Mouse (Mus musculus) embryonic facial prominence, embryonic 10.5 days (tissue): ENCODE results near the gene Adgre4. TPM values are rescaled to one million over a fixed set of nuclear protein-coding genes. Genes with fewer than 3 reads are reported as not detected.
A peak's percentile ranks its signal among the peaks of the same experiment; 100 is the strongest.

Experiments used
- DNase-seq: peaks from one replicate; pipeline ENCODE4 v3.0.0-alpha.2; 2017; ENCODE audit warnings: low spot score
- H3K27ac ChIP-seq: fragments of 300-500 bp; sonication (generic); replicated peaks from 2 replicates; pipeline ENCODE4 v1.5.1; 2016; ENCODE audit warnings: mild to moderate bottlenecking
- H3K27me3 ChIP-seq: fragments of 300-500 bp; sonication (generic); replicated peaks from 2 replicates; pipeline ENCODE4 v1.6.1; 2016; ENCODE audit warnings: low read depth, mild to moderate bottlenecking; ENCODE audit not compliant: poor library complexity, severe bottlenecking
- H3K36me3 ChIP-seq: fragments of 300-500 bp; sonication (generic); replicated peaks from 2 replicates; pipeline ENCODE4 v1.6.1; 2016; ENCODE audit warnings: mild to moderate bottlenecking, moderate library complexity
- H3K4me1 ChIP-seq: fragments of 300-500 bp; sonication (generic); 2 replicates; pipeline ENCODE4 v1.6.1; 2016
- H3K4me3 ChIP-seq: fragments of 300-500 bp; sonication (generic); 2 replicates; pipeline ENCODE4 v1.5.1; 2016; ENCODE audit warnings: mild to moderate bottlenecking, moderate library complexity
- H3K9me3 ChIP-seq: fragments of 300-500 bp; sonication (generic); 2 replicates; pipeline ENCODE4 v1.6.1; 2016; ENCODE audit warnings: mild to moderate bottlenecking
- WGBS: fragments of 180-500 bp; shearing (Covaris S2); methylation state at CpG from one replicate; pipeline ENCODE4 v1.1.7; 2016; 5-methylcytosine and 5-hydroxymethylcytosine counted together
- polyA plus RNA-seq: library from polyadenylated mRNA; unstranded; fragments of >200 nt; fragmentation: Nextera tagmentation; extraction: Ambion mirVana; gene quantifications from 2 replicates; pipeline ENCODE4 v1.2.1, GENCODE M21; 2016

Adgre4 gene
- polyA plus RNA-seq = 0.10 TPM in 1 of 2 replicates, not detected in the other

- no peaks in the 10 kb centered on the region for H3K36me3 ChIP-seq
- 69% methylated on average over 2 of the region's 2 CpGs for WGBS
- H3K27me3 ChIP-seq = no peaks in the 10 kb centered on the region
- no peaks in the 10 kb centered on the region for H3K4me1 ChIP-seq
- H3K9me3 ChIP-seq = no peaks in the 10 kb centered on the region
- no peak within 1 kb of the TSS for H3K4me3 ChIP-seq
- no peak for DNase-seq
- H3K27ac ChIP-seq = no peak within 1 kb of the TSS
Observed at GRCm38 (mm10) chr17:55749786-55750185, at the start of gene Adgre4. Adgre4 (plus strand) TSS chr17:55749984.

GRCm38 (mm10) chr17:55702161-55702820 is 47.5 kb upstream of the Adgre4 start:
- Histone ChIP-seq H3K27ac (no peak overlapping the region), H3K4me1 (no peaks in the 10 kb centered on the region), H3K9me3 (no peaks in the 10 kb centered on the region), H3K4me3 (no peak overlapping the region), H3K36me3 (peaks cover 52% of the 10 kb centered on the region), H3K27me3 (no peaks in the 10 kb centered on the region)
- 62% methylated on average over 3 of the region's 3 CpGs for WGBS
- peak; percentile 79 for DNase-seq

DNA sequence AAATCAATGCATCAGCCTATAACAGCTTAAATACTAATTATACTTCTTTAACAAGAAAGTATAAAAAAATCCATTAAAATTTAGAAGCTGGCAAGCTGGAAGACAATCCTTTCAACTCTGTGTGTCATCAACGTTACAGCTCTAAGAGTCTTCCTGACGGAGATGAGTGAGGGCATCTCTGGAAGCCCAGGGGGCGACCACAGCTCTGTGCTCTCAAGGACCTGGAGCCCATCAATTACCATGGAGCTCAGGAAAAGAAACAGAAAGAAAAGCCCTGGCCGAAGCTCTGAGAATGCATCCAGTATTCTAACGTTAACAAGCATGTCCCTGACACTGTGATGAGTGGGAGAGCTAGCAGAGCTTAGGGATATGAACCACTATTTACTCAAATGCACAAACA is 46.9 kb upstream of the Adgre4 start:
- H3K4me1 ChIP-seq = no peaks in the 10 kb centered on the region
- peaks cover 47% of the 10 kb centered on the region for H3K36me3 ChIP-seq
- no peaks in the 10 kb centered on the region for H3K9me3 ChIP-seq
- H3K4me3 ChIP-seq = no peak overlapping the region
- WGBS = 80% methylated on average over 5 of the region's 5 CpGs
- H3K27me3 ChIP-seq = no peaks in the 10 kb centered on the region
- no peak for DNase-seq
- H3K27ac ChIP-seq = no peak overlapping the region

GRCm38 (mm10) chr17:55711984-55712811 is 37.6 kb upstream of the Adgre4 start, which contains the start of gene Pot1b:
Pot1b (minus strand) TSS chr17:55712628.
- peak within 1 kb of the TSS; percentile 86 for H3K27ac ChIP-seq
- WGBS = under 1% methylated on average over 37 of the region's 37 CpGs
- no peaks in the 10 kb centered on the region for H3K4me1 ChIP-seq
- peaks cover 21% of the 10 kb centered on the region for H3K36me3 ChIP-seq
- no peaks in the 10 kb centered on the region for H3K9me3 ChIP-seq
- H3K27me3 ChIP-seq = no peaks in the 10 kb centered on the region
- DNase-seq = peak; percentile 98
- peak within 1 kb of the TSS; percentile 85 for H3K4me3 ChIP-seq

GRCm38 (mm10) chr17:55721270-55721669 is 28.5 kb upstream of the Adgre4 start:
- 67% methylated on average over 1 of the region's 1 CpGs for WGBS
- Histone ChIP-seq H3K9me3 (no peaks in the 10 kb centered on the region), H3K27ac (no peak overlapping the region), H3K27me3 (no peaks in the 10 kb centered on the region), H3K36me3 (no peaks in the 10 kb centered on the region), H3K4me1 (no peaks in the 10 kb centered on the region), H3K4me3 (no peak overlapping the region)
- no peak for DNase-seq

- H3K4me3 ChIP-seq = no peak overlapping the region
- no peaks in the 10 kb centered on the region for H3K36me3 ChIP-seq
- H3K9me3 ChIP-seq = no peaks in the 10 kb centered on the region
- no peaks in the 10 kb centered on the region for H3K27me3 ChIP-seq
- WGBS = 77% methylated on average over 2 of the region's 2 CpGs
- H3K27ac ChIP-seq = no peak overlapping the region
- H3K4me1 ChIP-seq = no peaks in the 10 kb centered on the region
- DNase-seq = no peak
Observed at GRCm38 (mm10) chr17:55722250-55722649, 27.5 kb upstream of the Adgre4 start.

GRCm38 (mm10) chr17:55726193-55726592 is 23.6 kb upstream of the Adgre4 start:
- DNase-seq = no peak
- no peaks in the 10 kb centered on the region for H3K4me1 ChIP-seq
- no peaks in the 10 kb centered on the region for H3K27me3 ChIP-seq
- WGBS = 71% methylated on average over 2 of the region's 2 CpGs
- H3K27ac ChIP-seq = no peak overlapping the region
- no peaks in the 10 kb centered on the region for H3K36me3 ChIP-seq
- H3K4me3 ChIP-seq = no peak overlapping the region
- H3K9me3 ChIP-seq = no peaks in the 10 kb centered on the region

GRCm38 (mm10) chr17:55736675-55737074 is 13.1 kb upstream of the Adgre4 start:
- DNase-seq = no peak
- Histone ChIP-seq H3K4me1 (no peaks in the 10 kb centered on the region), H3K27ac (no peak overlapping the region), H3K9me3 (no peaks in the 10 kb centered on the region), H3K36me3 (no peaks in the 10 kb centered on the region), H3K27me3 (no peaks in the 10 kb centered on the region), H3K4me3 (no peak overlapping the region)
- WGBS = 80% methylated on average over 1 of the region's 1 CpGs

DNA sequence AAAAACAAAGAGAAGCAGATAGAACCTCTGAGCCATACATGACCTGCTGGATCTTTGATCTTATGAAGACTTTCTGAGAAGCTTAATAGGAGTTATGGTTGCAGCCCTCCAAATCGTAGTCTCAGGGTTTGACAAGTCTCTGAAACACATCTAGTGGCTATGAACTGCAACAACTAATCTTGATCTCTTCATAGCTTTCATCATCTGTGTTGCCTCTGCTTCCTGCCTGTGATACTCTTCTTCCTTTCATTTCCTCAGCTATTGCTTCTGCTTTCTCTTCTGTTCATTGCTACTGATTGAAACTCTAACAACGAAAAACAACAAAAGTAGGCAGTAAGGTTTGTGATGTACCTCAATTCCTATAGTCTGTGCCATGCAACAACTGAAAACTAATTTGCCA is 1.4 kb downstream of the Adgre4 start:
- no peaks in the 10 kb centered on the region for H3K36me3 ChIP-seq
- H3K27ac ChIP-seq = no peak overlapping the region
- no peaks in the 10 kb centered on the region for H3K27me3 ChIP-seq
- no peak overlapping the region for H3K4me3 ChIP-seq
- WGBS = 75% methylated on average over 2 of the region's 2 CpGs
- no peak for DNase-seq
- H3K9me3 ChIP-seq = no peaks in the 10 kb centered on the region
- H3K4me1 ChIP-seq = no peaks in the 10 kb centered on the region

- Histone ChIP-seq H3K9me3 (no peaks in the 10 kb centered on the region), H3K27me3 (no peaks in the 10 kb centered on the region), H3K36me3 (no peaks in the 10 kb centered on the region), H3K27ac (no peak overlapping the region), H3K4me3 (no peak overlapping the region), H3K4me1 (no peaks in the 10 kb centered on the region)
- no peak for DNase-seq
Observed at GRCm38 (mm10) chr17:55813642-55814041, 63.9 kb downstream of the Adgre4 start.

- no peak for DNase-seq
- no peaks in the 10 kb centered on the region for H3K4me1 ChIP-seq
- H3K27me3 ChIP-seq = no peaks in the 10 kb centered on the region
- no peak overlapping the region for H3K4me3 ChIP-seq
- no peaks in the 10 kb centered on the region for H3K36me3 ChIP-seq
- H3K27ac ChIP-seq = no peak overlapping the region
- no peaks in the 10 kb centered on the region for H3K9me3 ChIP-seq
- WGBS = 91% methylated on average over 4 of the region's 4 CpGs
Observed at GRCm38 (mm10) chr17:55816853-55817252, 67.1 kb downstream of the Adgre4 start.

DNA sequence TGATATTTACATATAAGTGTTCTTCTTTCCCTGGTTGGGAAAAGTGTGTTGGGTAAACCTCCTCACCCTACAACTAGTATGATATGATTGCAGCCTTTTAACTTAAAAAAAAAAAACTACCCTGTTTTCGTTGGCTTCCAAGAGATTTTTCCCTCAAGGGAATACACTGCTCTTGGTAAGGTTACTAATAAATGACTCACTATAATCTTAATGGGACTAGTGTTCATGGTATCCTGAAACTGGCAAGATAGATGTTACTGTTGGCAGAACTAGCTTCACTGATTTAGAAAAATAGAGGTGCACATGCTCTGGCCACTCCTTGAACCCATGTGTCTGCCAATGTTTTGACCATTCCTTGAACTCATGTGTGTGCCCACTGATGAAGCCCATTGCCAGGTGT is 71.8 kb downstream of the Adgre4 start:
- H3K9me3 ChIP-seq = no peaks in the 10 kb centered on the region
- no peak for DNase-seq
- no peak overlapping the region for H3K27ac ChIP-seq
- WGBS = 76% methylated on average over 1 of the region's 1 CpGs
- no peak overlapping the region for H3K4me3 ChIP-seq
- H3K4me1 ChIP-seq = no peaks in the 10 kb centered on the region
- H3K36me3 ChIP-seq = no peaks in the 10 kb centered on the region
- no peaks in the 10 kb centered on the region for H3K27me3 ChIP-seq

DNA sequence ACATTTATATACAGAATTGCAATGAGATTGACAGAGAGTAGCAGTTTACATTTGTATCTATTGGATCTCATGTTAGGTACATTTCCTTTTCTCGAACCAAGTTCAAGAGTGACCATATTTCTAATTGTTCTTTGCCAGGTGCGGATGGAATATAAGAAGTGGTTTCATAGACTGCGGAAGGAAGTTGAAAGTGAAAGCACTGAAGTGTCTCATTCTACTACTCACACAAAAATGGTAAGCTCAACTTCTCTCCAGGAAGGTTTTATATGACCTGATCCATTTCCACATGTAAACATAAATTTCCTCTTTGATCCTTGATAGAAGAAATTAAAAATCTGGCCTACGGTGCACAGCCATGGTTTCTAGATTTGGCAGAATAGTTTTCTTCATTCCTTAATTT is 93.3 kb downstream of the Adgre4 start:
- DNase-seq = no peak
- no peaks in the 10 kb centered on the region for H3K27me3 ChIP-seq
- 89% methylated on average over 4 of the region's 4 CpGs for WGBS
- no peaks in the 10 kb centered on the region for H3K4me1 ChIP-seq
- no peak overlapping the region for H3K27ac ChIP-seq
- no peaks in the 10 kb centered on the region for H3K36me3 ChIP-seq
- no peak overlapping the region for H3K4me3 ChIP-seq
- no peaks in the 10 kb centered on the region for H3K9me3 ChIP-seq
